Mouse (Mus musculus): ENCODE data around the gene Wipf1. TPM values are rescaled to one million over a fixed set of nuclear protein-coding genes. Genes with fewer than 3 reads are reported as not detected.
"Not testable (repeated sequence)": the region's sequence is repeated elsewhere in the genome, so short reads cannot be mapped to it uniquely, and the experiment has no call there.

Wipf1 gene
- polyA plus RNA-seq, 1 experiment from 2014 or later = 10.3 TPM

DNA sequence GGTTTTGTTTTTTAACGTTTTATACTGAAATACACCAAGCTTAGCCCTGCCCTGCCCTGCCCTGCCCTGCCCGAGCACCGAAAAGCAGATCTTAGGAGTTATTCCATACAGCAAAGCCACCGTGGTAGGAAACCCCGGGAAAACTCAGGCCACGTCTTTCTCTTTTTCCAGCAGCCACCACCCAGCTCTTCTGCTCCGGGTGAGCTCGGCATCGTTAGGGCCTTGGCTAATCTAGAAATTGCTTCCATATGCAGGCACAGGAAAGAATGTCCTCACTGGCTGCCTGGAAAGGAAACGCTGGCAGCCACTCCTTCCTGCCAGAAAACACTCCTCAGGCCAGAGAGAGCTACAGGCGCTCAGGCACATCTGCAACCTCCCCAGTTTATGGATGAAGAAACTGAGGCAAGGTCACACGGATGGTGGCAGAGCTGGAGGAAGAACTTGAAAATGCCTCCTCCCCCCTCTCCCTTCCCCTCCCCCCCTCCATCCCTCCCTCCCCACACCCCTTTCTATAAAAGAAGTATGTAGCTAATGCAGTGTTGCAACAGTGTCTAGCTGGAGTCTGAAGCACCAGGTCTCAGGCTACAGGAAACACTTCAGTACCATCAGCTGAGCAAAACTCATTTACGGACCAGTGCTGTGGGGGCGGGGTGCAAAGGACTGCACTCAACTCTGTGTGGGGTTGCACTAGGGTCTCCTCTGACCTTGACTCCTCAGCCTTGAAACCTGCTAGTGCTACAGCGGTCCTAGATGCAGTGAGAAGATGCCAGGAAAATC, 20.1 kb downstream of the Wipf1 start:
- Histone ChIP-seq H3K9me3 (ENCODE audit: control insufficient read depth) (no peaks in the 10 kb centered on the region), H3K4me2 (replicated peaks; ENCODE audit: low read depth) (no peak overlapping the region), H3K4me3 (ENCODE audit: low read depth, low read length) (no peak overlapping the region), H3K27me3 (replicated peaks; ENCODE audit: control insufficient read depth, insufficient read depth, low read length) (no peaks in the 10 kb centered on the region), H3K27ac (ENCODE audit: low read depth, low read length) (peak overlapping the region; percentile 50; the same call in 1 of the 2 replicates), H3K4me1 (replicated peaks; ENCODE audit: control insufficient read depth, insufficient read depth, low read length) (peaks cover 4% of the 10 kb centered on the region), H3K9ac (ENCODE audit: low read depth, low read length) (no peak overlapping the region), H3K36me3 (ENCODE audit: control insufficient read depth, insufficient read depth) (peaks cover 5% of the 10 kb centered on the region; the same call in 1 of the 2 replicates)
- TF ChIP-seq CTCF (IDR thresholded peaks at IDR 0.05; ENCODE audit: low read depth) = no peak
- no peak for ATAC-seq
- 52% methylated on average over 15 of the region's 15 CpGs for WGBS

DNA sequence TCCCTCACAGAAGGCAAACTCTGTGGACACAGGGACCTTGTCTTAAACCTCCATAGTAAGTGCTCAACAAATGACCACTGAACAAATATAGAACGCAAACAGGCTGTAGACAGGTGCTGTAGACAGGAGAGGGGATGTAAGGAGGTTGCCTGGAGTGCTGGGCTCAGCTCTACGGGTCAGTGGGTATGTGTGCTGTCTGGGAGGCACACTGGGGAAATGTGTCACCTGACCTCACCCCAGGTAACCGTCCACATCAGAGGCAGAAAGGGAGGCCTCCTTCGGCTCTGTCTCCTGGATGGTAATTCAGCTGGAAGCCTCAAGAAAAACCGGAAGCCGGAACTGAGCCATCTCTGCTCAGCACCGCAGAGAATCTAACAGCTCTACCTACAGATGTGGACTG, 21.6 kb downstream of the Wipf1 start:
- no peaks in the 10 kb centered on the region for H3K27me3 ChIP-seq (replicated peaks; ENCODE audit: control insufficient read depth, insufficient read depth, low read length)
- 0 out of 2 replicates have a peak, but pooled peaks cover 5% of the 10 kb centered on the region for H3K36me3 ChIP-seq (ENCODE audit: control insufficient read depth, insufficient read depth)
- no peak overlapping the region for H3K9ac ChIP-seq (ENCODE audit: low read depth, low read length)
- 60% methylated on average over 7 of the region's 7 CpGs for WGBS
- no peak overlapping the region for H3K4me3 ChIP-seq (ENCODE audit: low read depth, low read length)
- H3K4me2 ChIP-seq (replicated peaks; ENCODE audit: low read depth) = no peak overlapping the region
- H3K4me1 ChIP-seq (replicated peaks; ENCODE audit: control insufficient read depth, insufficient read depth, low read length) = peaks cover 4% of the 10 kb centered on the region
- no peak for ATAC-seq
- peak overlapping the region; percentile 15; the same call in 1 of the 2 replicates for H3K27ac ChIP-seq (ENCODE audit: low read depth, low read length)
- TF ChIP-seq CTCF (IDR thresholded peaks at IDR 0.05; ENCODE audit: low read depth) = no peak
- no peaks in the 10 kb centered on the region for H3K9me3 ChIP-seq (ENCODE audit: control insufficient read depth)

DNA sequence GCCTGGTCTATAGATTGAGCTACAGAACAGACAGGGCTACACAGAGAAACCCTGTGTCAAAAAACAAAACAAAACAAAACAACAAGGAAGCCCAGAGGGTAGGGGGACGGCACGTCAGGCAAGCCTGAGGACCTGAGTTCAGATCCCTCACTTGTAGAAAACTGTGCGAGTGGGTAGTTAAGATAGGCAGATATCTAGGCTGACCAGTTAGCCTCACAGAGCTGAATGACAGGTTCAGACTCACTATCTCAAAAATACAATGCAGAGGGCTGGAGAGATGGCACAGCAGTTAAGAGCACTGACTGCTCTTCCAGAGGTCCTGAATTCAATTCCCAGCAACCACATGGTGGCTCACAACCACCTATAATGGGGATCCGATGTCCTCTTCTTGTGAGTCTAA, 23.2 kb downstream of the Wipf1 start:
- ATAC-seq; H3K36me3 ChIP-seq (ENCODE audit: control insufficient read depth, insufficient read depth); H3K4me3 ChIP-seq (ENCODE audit: low read depth, low read length); H3K4me1 ChIP-seq (replicated peaks; ENCODE audit: control insufficient read depth, insufficient read depth, low read length); H3K27ac ChIP-seq (ENCODE audit: low read depth, low read length); H3K4me2 ChIP-seq (replicated peaks; ENCODE audit: low read depth); H3K27me3 ChIP-seq (replicated peaks; ENCODE audit: control insufficient read depth, insufficient read depth, low read length); H3K9me3 ChIP-seq (ENCODE audit: control insufficient read depth); H3K9ac ChIP-seq (ENCODE audit: low read depth, low read length): not testable (repeated sequence)
- WGBS = 94% methylated on average over 4 of the region's 4 CpGs

DNA sequence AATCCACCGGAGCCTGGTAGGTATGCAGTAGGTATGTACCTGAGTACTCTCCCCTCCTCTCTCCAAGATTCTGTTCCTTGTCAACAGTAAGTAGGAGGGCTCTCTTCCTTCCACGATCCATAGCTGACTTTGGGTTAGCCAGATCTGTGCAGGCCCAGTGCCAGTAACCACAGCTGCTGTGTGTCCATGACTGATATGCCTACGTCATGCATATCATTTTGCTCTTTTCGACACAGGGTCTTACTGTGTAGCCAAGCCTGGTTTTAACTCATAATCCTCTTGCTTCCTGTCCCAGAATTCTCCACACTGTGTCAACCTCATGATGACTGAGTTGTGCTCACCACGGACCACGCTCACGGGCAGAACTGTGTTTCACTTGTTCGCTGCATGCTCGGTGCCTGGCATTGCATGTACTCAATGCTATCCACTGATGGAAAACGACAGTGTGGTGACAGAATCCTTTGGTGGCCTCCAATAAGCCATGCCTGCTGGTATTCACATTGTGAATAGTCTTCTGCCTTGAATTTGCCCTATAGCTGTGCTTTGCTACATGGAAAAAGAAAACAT, 26.6 kb downstream of the Wipf1 start:
- 79% methylated on average over 10 of the region's 10 CpGs for WGBS

DNA sequence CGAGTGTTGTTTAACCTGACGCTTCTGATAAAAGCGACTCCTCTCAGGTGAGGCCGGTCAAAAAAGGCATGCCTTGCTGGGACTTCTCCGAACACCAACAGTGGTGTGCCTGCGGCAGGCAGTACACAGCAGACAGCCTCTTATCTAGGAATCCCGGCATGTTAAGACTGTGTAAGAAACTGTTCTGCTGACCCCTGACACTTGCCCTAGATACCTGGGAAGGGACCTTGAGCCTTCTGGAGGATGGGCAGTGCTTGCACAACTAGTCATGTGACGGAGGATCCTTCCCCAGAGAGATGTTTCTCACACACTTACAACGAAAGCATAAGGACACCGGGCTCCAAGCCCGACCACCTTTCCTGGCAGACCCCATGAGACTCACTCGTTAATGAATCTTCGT, 28.7 kb downstream of the Wipf1 start:
- Histone ChIP-seq H3K4me2 (replicated peaks; ENCODE audit: low read depth) (0 out of 2 replicates have a peak overlapping the region, but pooled peaks have one; percentile 13), H3K9ac (ENCODE audit: low read depth, low read length) (no peak overlapping the region), H3K27ac (ENCODE audit: low read depth, low read length) (peak overlapping the region; percentile 62; the same call in 1 of the 2 replicates), H3K4me3 (ENCODE audit: low read depth, low read length) (no peak overlapping the region), H3K9me3 (ENCODE audit: control insufficient read depth) (no peaks in the 10 kb centered on the region), H3K4me1 (replicated peaks; ENCODE audit: control insufficient read depth, insufficient read depth, low read length) (no peaks in the 10 kb centered on the region; the same call in 1 of the 2 replicates), H3K36me3 (ENCODE audit: control insufficient read depth, insufficient read depth) (0 out of 2 replicates have a peak, but pooled peaks cover 3% of the 10 kb centered on the region), H3K27me3 (replicated peaks; ENCODE audit: control insufficient read depth, insufficient read depth, low read length) (no peaks in the 10 kb centered on the region)
- TF ChIP-seq CTCF (IDR thresholded peaks at IDR 0.05; ENCODE audit: low read depth) = no peak
- 40% methylated on average over 13 of the region's 13 CpGs for WGBS
- peak; percentile 83 for ATAC-seq

More for the DNA sequence above, 26.6 kb downstream of the Wipf1 start:
- H3K9me3 ChIP-seq (ENCODE audit: control insufficient read depth) = no peaks in the 10 kb centered on the region
- no peak overlapping the region for H3K4me2 ChIP-seq (replicated peaks; ENCODE audit: low read depth)
- no peaks in the 10 kb centered on the region for H3K27me3 ChIP-seq (replicated peaks; ENCODE audit: control insufficient read depth, insufficient read depth, low read length)
- no peak overlapping the region for H3K9ac ChIP-seq (ENCODE audit: low read depth, low read length)
- H3K4me1 ChIP-seq (replicated peaks; ENCODE audit: control insufficient read depth, insufficient read depth, low read length) = no peaks in the 10 kb centered on the region; the same call in 1 of the 2 replicates
- no peak for TF ChIP-seq CTCF (IDR thresholded peaks at IDR 0.05; ENCODE audit: low read depth)
- no peaks in the 10 kb centered on the region for H3K36me3 ChIP-seq (ENCODE audit: control insufficient read depth, insufficient read depth)
- no peak overlapping the region for H3K27ac ChIP-seq (ENCODE audit: low read depth, low read length)
- ATAC-seq = no peak
- H3K4me3 ChIP-seq (ENCODE audit: low read depth, low read length) = no peak overlapping the region

DNA sequence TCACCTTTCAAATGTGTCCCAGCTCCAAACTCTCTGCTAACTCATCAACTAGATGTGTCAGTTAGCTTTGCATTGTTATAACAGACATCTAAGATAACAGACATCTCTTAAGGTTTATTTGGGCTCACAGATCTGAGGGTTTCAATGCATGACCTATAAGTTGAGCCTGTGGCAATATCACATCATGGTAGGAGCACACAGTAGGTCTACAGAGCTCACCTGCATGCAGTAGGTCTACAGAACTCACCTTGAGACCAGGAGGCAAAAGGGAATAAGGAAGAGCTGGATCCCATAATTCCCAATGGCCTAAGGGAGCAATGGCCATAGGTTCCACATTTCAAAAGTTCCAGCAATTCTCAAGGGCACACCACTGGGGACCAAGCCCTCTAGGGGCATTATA, 31.2 kb downstream of the Wipf1 start:
- 0 out of 2 replicates have a peak, but pooled peaks cover 3% of the 10 kb centered on the region for H3K36me3 ChIP-seq (ENCODE audit: control insufficient read depth, insufficient read depth)
- H3K27me3 ChIP-seq (replicated peaks; ENCODE audit: control insufficient read depth, insufficient read depth, low read length) = no peaks in the 10 kb centered on the region
- H3K4me3 ChIP-seq (ENCODE audit: low read depth, low read length) = no peak overlapping the region
- H3K4me1 ChIP-seq (replicated peaks; ENCODE audit: control insufficient read depth, insufficient read depth, low read length) = peaks cover 8% of the 10 kb centered on the region
- no peak overlapping the region for H3K4me2 ChIP-seq (replicated peaks; ENCODE audit: low read depth)
- no peaks in the 10 kb centered on the region for H3K9me3 ChIP-seq (ENCODE audit: control insufficient read depth)
- no peak overlapping the region for H3K9ac ChIP-seq (ENCODE audit: low read depth, low read length)
- H3K27ac ChIP-seq (ENCODE audit: low read depth, low read length) = no peak overlapping the region
- no peak for TF ChIP-seq CTCF (IDR thresholded peaks at IDR 0.05; ENCODE audit: low read depth)
- ATAC-seq = no peak
